Mouse (Mus musculus) midbrain, postnatal 0 days (tissue): Measurements from ENCODE around the gene Gjc2. TPM values are rescaled to one million over a fixed set of nuclear protein-coding genes. Genes with fewer than 3 reads are reported as not detected.

ENCODE experiments used
- ATAC-seq: fragments of 200-750 bp; cut with Nextera tagmentation; 2 replicates; pipeline ENCODE4 v1.8.0; 2017; ENCODE audit warnings: moderate number of reproducible peaks, mild to moderate bottlenecking, moderate TSS enrichment, moderate library complexity; ENCODE audit not compliant: low FRiP score
- DNase-seq: peaks from one replicate; pipeline ENCODE4 v3.0.0-alpha.2; 2015; ENCODE audit warnings: low spot score
- H3K27ac ChIP-seq: fragments of 300-500 bp; sonication (generic); 2 replicates; pipeline ENCODE4 v1.5.1; 2014; ENCODE audit warnings: low read depth, mild to moderate bottlenecking, low read length, mixed read lengths
- H3K27me3 ChIP-seq: fragments of 300-500 bp; sonication (generic); 2 replicates; pipeline ENCODE4 v1.6.1; 2014; ENCODE audit warnings: low read length, control low read depth, mixed read lengths; ENCODE audit not compliant: insufficient read depth
- H3K36me3 ChIP-seq: fragments of 300-500 bp; sonication (generic); 2 replicates; pipeline ENCODE4 v1.6.1; 2014; ENCODE audit warnings: low read length, control low read depth, mixed read lengths; ENCODE audit not compliant: insufficient read depth
- H3K4me1 ChIP-seq: fragments of 300-500 bp; sonication (generic); 2 replicates; pipeline ENCODE4 v1.6.1; 2014; ENCODE audit warnings: mild to moderate bottlenecking, control low read depth, antibody characterized with exemption, low read length, mixed read lengths; ENCODE audit not compliant: insufficient read depth
- H3K4me2 ChIP-seq: fragments of 300-500 bp; sonication (generic); 2 replicates; pipeline ENCODE4 v1.6.1; 2014; ENCODE audit warnings: low read depth, mild to moderate bottlenecking, low read length, mixed read lengths; ENCODE audit not compliant: poor library complexity, severe bottlenecking
- H3K4me3 ChIP-seq: fragments of 300-500 bp; sonication (generic); 2 replicates; pipeline ENCODE4 v1.5.1; 2014; ENCODE audit warnings: low read depth, mild to moderate bottlenecking, low read length, moderate library complexity
- H3K9ac ChIP-seq: fragments of 300-500 bp; sonication (generic); replicated peaks from 2 replicates; pipeline ENCODE4 v1.6.1; 2014; ENCODE audit warnings: mild to moderate bottlenecking, low read length, moderate library complexity, mixed read lengths; ENCODE audit not compliant: poor library complexity, severe bottlenecking
- H3K9me3 ChIP-seq: fragments of 300-500 bp; sonication (generic); 2 replicates; pipeline ENCODE4 v1.6.1; 2016; ENCODE audit warnings: low read length, control low read depth
- CTCF ChIP-seq: IDR thresholded peaks from 2 replicates; pipeline ENCODE4 v1.5.1; 2016; ENCODE audit warnings: antibody characterized with exemption, mild to moderate bottlenecking
- WGBS: fragments of 180-500 bp; shearing (Covaris S2); extraction: QIAGEN DNeasy Blood & Tissue Kit; methylation state at CpG from one replicate; pipeline ENCODE4 v1.1.7; 2014; 5-methylcytosine and 5-hydroxymethylcytosine counted together
- polyA plus RNA-seq: library from polyadenylated mRNA; unstranded; fragments of >200 nt; fragmentation: Nextera tagmentation; extraction: Ambion mirVana; gene quantifications from 2 replicates; pipeline ENCODE4 v1.2.1, GENCODE M21; 2015
- total RNA-seq: library from RNA; depleted of rRNA; stranded (reverse); fragments of >200 nt; gene quantifications from 2 replicates; pipeline ENCODE4 v1.2.3, GENCODE M21; 2014

The Gjc2 gene
- total and polyA plus RNA-seq, 2 experiments from 2014 or later = 0.38 to 0.44 TPM

GRCm38 (mm10) chr11:59226787-59227603 is 44.0 kb upstream of the Gjc2 start:
- Histone ChIP-seq H3K4me2 (peak overlapping the region; percentile 91), H3K4me3 (peak overlapping the region; percentile 100), H3K36me3 (no peaks in the 10 kb centered on the region), H3K27me3 (no peaks in the 10 kb centered on the region), H3K27ac (peak overlapping the region; percentile 94), H3K4me1 (peaks cover 15% of the 10 kb centered on the region), H3K9me3 (no peaks in the 10 kb centered on the region), H3K9ac (peak overlapping the region; percentile 98)
- 4% methylated on average over 21 of the region's 21 CpGs for WGBS
- ATAC-seq = no peak
- no peak for DNase-seq
- TF ChIP-seq CTCF = 0 out of 2 replicates have a peak, but pooled peaks have one; percentile 13

GRCm38 (mm10) chr11:59226251-59226650 is 43.2 kb upstream of the Gjc2 start:
- peaks cover 15% of the 10 kb centered on the region for H3K4me1 ChIP-seq
- 61% methylated on average over 3 of the region's 3 CpGs for WGBS
- ATAC-seq = no peak

GRCm38 (mm10) chr11:59225167-59225566 is 42.2 kb upstream of the Gjc2 start:
- Histone ChIP-seq H3K9me3 (no peaks in the 10 kb centered on the region), H3K4me1 (peaks cover 15% of the 10 kb centered on the region), H3K27me3 (no peaks in the 10 kb centered on the region), H3K9ac (no peak overlapping the region), H3K36me3 (no peaks in the 10 kb centered on the region), H3K4me3 (no peak overlapping the region), H3K4me2 (no peak overlapping the region), H3K27ac (no peak overlapping the region)
- DNase-seq = no peak
- no peak for TF ChIP-seq CTCF
- no peak for ATAC-seq
- 90% methylated on average over 2 of the region's 2 CpGs for WGBS

More at GRCm38 (mm10) chr11:59226251-59226650, 43.2 kb upstream of the Gjc2 start:
- Histone ChIP-seq H3K4me2 (peak overlapping the region; percentile 91), H3K36me3 (no peaks in the 10 kb centered on the region), H3K9ac (peak overlapping the region; percentile 98; the same call in 1 of the 2 replicates), H3K27me3 (no peaks in the 10 kb centered on the region), H3K9me3 (no peaks in the 10 kb centered on the region), H3K4me3 (peak overlapping the region; percentile 100), H3K27ac (no peak overlapping the region)
- no peak for DNase-seq
- no peak for TF ChIP-seq CTCF

DNA sequence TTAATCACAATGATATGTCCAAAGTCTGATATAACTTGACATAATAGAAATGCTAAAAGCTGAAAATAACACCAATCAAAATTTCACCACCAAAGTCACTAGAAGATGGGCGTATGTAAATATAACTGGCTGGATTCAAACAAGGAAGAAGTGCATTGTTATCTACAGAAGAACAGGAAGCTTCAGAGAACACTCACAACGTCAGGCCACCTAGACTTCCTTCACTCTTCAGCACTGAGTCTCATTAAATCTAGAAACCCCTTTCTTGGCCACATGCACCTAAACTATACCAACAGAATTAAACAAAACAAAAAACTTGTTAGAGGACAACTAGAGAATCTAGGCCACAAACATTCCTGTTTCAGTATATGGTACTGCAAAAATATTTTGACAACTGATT is 41.5 kb upstream of the Gjc2 start:
- no peak for ATAC-seq
- Histone ChIP-seq H3K4me2 (no peak overlapping the region), H3K4me3 (no peak overlapping the region), H3K9me3 (no peaks in the 10 kb centered on the region), H3K9ac (no peak overlapping the region), H3K36me3 (no peaks in the 10 kb centered on the region), H3K27ac (no peak overlapping the region), H3K27me3 (no peaks in the 10 kb centered on the region), H3K4me1 (peaks cover 15% of the 10 kb centered on the region)
- 70% methylated on average over 2 of the region's 2 CpGs for WGBS
- no peak for TF ChIP-seq CTCF
- no peak for DNase-seq

- no peaks in the 10 kb centered on the region for H3K9me3 ChIP-seq
- no peaks in the 10 kb centered on the region for H3K27me3 ChIP-seq
- H3K36me3 ChIP-seq = no peaks in the 10 kb centered on the region
- no peak overlapping the region for H3K27ac ChIP-seq
- H3K9ac ChIP-seq = no peak overlapping the region
- H3K4me3 ChIP-seq = no peak overlapping the region
- no peak for DNase-seq
- ATAC-seq = no peak
- H3K4me2 ChIP-seq = no peak overlapping the region
- TF ChIP-seq CTCF = no peak
- H3K4me1 ChIP-seq = peaks cover 15% of the 10 kb centered on the region
- WGBS = 92% methylated on average over 3 of the region's 3 CpGs
These were observed 41.0 kb upstream of the Gjc2 start for GRCm38 (mm10) chr11:59224025-59224424.

GRCm38 (mm10) chr11:59222306-59222705 is 39.3 kb upstream of the Gjc2 start:
- no peak overlapping the region for H3K4me3 ChIP-seq
- 88% methylated on average over 4 of the region's 4 CpGs for WGBS

More at GRCm38 (mm10) chr11:59222306-59222705, 39.3 kb upstream of the Gjc2 start:
- Histone ChIP-seq H3K4me1 (peaks cover 15% of the 10 kb centered on the region), H3K36me3 (no peaks in the 10 kb centered on the region), H3K9ac (no peak overlapping the region), H3K27ac (no peak overlapping the region), H3K4me2 (no peak overlapping the region), H3K27me3 (no peaks in the 10 kb centered on the region), H3K9me3 (no peaks in the 10 kb centered on the region)
- no peak for TF ChIP-seq CTCF
- DNase-seq (no peak), ATAC-seq (no peak)
